Mouse (Mus musculus) stomach, postnatal 0 days (tissue): Measurements from ENCODE around the gene Slc12a6.

Experiments used
- CTCF ChIP-seq: IDR thresholded peaks from 2 replicates; pipeline ENCODE4 v1.5.1; 2016; ENCODE audit warnings: antibody characterized with exemption, low read depth, mild to moderate bottlenecking, moderate library complexity
- EP300 ChIP-seq: optimal IDR thresholded peaks from 2 replicates; pipeline ENCODE3; 2016; ENCODE audit warnings: antibody characterized with exemption

DNA sequence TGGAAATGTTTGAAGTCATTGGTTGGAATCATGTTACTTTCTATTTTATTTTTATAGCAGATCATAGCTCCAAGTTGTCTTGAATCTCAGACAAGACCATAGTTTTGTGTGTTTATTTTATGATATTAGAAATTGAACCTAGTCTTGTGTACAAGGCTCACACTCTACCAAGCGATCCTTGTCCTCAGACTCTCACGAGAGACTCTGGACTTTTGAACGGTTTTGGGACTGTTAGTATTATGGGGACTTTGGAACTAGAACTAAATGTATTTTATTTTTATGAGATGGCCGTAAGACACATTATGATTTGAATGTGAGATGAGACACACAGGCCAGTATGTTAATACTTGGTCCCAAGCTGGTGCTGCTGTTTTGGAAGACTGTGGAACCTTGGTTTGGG is 32.6 kb downstream of the Slc12a6 start:
- TF ChIP-seq CTCF (no peak), EP300 (no peak)
